Mouse (Mus musculus) liver, embryonic 14.5 days (tissue): ENCODE measurements at regions not wholly inside any gene's neighbourhood (a gene's known extent, or its start where the extent isn't known, plus 50 kb on each side); places are given as distances from the start of the nearest gene placed in this dataset.

ENCODE experiments used
- ATAC-seq: fragments of 200-750 bp; cut with Nextera tagmentation; 2 replicates; pipeline ENCODE4 v1.8.0; 2017; ENCODE audit warnings: moderate number of reproducible peaks, mild to moderate bottlenecking, moderate library complexity; ENCODE audit not compliant: insufficient read depth
- DNase-seq, 3 experiments: peaks; one replicate each; pipeline ENCODE4 v3.0.0-alpha.2; 2012 to 2013; ENCODE audit warnings: low read depth in 3 of 3, low spot score in 3 of 3
- H3K27ac ChIP-seq: fragments of 300-500 bp; sonication (generic); 2 replicates; pipeline ENCODE4 v1.5.1; 2014; ENCODE audit warnings: moderate library complexity, mild to moderate bottlenecking, control low read depth, inconsistent platforms
- H3K27me3 ChIP-seq: fragments of 300-500 bp; sonication (generic); 2 replicates; pipeline ENCODE4 v1.6.1; 2014; ENCODE audit warnings: mild to moderate bottlenecking, low read length, moderate library complexity; ENCODE audit not compliant: control insufficient read depth, insufficient read depth
- H3K36me3 ChIP-seq: fragments of 300-500 bp; sonication (generic); replicated peaks from 2 replicates; pipeline ENCODE4 v1.6.1; 2014; ENCODE audit warnings: low read depth; ENCODE audit not compliant: control insufficient read depth, insufficient read depth
- H3K4me1 ChIP-seq, 2 experiments: fragments of 200-500 bp in 1 of 2; fragments of 300-500 bp in 1 of 2; sonication (generic) in 1 of 2; replicated peaks; 2 replicates each; pipeline ENCODE4 v1.6.1; 2012 to 2014; ENCODE audit warnings: antibody characterized with exemption in 1 of 2, inconsistent platforms in 1 of 2, low read length in 1 of 2; ENCODE audit not compliant: control insufficient read depth in 2 of 2, insufficient read depth in 2 of 2
- H3K4me2 ChIP-seq: fragments of 300-500 bp; sonication (generic); 2 replicates; pipeline ENCODE4 v1.6.1; 2014; ENCODE audit warnings: low read depth, mild to moderate bottlenecking, control low read depth, moderate library complexity
- H3K4me3 ChIP-seq, 2 experiments: fragments of 200-500 bp in 1 of 2; fragments of 300-500 bp in 1 of 2; sonication (generic) in 1 of 2; 2 replicates each; pipeline ENCODE4 v1.5.1; 2012 to 2014; ENCODE audit warnings: low read depth in 2 of 2, low read length in 2 of 2, mild to moderate bottlenecking in 2 of 2, control low read depth in 1 of 2, inconsistent platforms in 1 of 2, moderate library complexity in 1 of 2; ENCODE audit not compliant: insufficient read depth in 1 of 2
- H3K9ac ChIP-seq: fragments of 300-500 bp; sonication (generic); replicated peaks from 2 replicates; pipeline ENCODE4 v1.6.1; 2014; ENCODE audit warnings: mild to moderate bottlenecking, control low read depth, moderate library complexity
- H3K9me3 ChIP-seq: fragments of 300-500 bp; sonication (generic); 2 replicates; pipeline ENCODE4 v1.6.1; 2016; ENCODE audit warnings: low read length, mixed read lengths; ENCODE audit not compliant: control insufficient read depth
- CTCF ChIP-seq: IDR thresholded peaks from 2 replicates; pipeline ENCODE4 v1.5.1; 2016; ENCODE audit warnings: antibody characterized with exemption, low read depth, control low read depth
- EP300 ChIP-seq: IDR thresholded peaks from 2 replicates; pipeline ENCODE4 v1.6.1; 2016; ENCODE audit warnings: antibody characterized with exemption, low read depth
- WGBS: fragments of 180-500 bp; shearing (Covaris S2); extraction: QIAGEN DNeasy Blood & Tissue Kit; methylation state at CpG from one replicate; pipeline ENCODE4 v1.1.7; 2014; ENCODE audit not compliant: insufficient replicate concordance; 5-methylcytosine and 5-hydroxymethylcytosine counted together

DNA sequence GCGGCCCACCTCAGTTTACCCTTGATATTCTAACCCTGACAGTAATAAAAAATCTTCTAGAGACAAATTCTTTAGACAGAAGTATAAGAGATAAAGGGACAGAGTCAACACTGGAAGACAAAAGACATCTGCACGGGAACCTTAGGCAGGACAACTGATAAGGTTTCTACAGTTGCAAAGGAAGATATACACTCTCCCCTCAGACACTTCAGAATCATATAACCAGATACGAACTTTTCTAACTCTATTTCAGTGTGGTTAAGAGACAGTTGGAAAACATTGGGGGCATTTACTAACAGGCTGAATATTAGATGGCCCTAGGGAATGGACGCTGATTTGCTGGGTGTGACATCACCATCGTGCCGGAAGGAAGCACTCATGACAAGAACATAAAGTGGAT is 100.0 kb downstream of the Cyp26b1 start:
- H3K9me3 ChIP-seq, result no peaks in the 10 kb centered on the region
- WGBS, result 33% methylated on average over 6 of the region's 6 CpGs
- H3K4me1 ChIP-seq, result peaks cover 0 to 5% of the 10 kb centered on the region in 2 experiments; a peak in 1 of 4 replicates
- no peak overlapping the region for H3K27ac ChIP-seq
- H3K4me3 ChIP-seq, result no peak overlapping the region
- no peaks in the 10 kb centered on the region for H3K27me3 ChIP-seq
- no peak for ATAC-seq
- no peak for DNase-seq
- no peak overlapping the region for H3K4me2 ChIP-seq
- H3K36me3 ChIP-seq, result no peaks in the 10 kb centered on the region
- no peak for TF ChIP-seq CTCF
- peak; percentile 45 for TF ChIP-seq EP300
- H3K9ac ChIP-seq, result no peak overlapping the region

DNA sequence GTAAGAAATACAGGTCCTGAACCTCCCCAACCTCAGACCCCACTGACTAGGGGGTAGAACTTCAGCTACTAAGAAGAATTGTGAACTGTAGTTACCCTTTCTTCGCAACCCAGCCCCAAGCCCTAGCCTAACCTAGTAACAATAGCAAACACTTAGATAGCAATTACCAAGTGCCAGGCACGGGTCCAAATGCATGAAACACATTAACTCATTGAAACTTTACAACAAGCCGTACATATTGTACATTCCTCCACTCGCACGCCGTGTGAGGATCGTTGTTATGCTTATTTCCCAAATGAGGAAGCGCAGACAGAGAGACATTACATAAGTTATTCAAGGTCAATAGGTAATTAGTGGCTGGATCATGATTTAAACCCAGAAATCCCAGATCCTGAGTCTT is 100.5 kb downstream of the Cyp26b1 start:
- Histone ChIP-seq H3K4me2 (no peak overlapping the region), H3K9me3 (no peaks in the 10 kb centered on the region), H3K4me1 (peaks cover 0 to 5% of the 10 kb centered on the region in 2 experiments; a peak in 1 of 4 replicates), H3K27ac (no peak overlapping the region), H3K27me3 (no peaks in the 10 kb centered on the region), H3K36me3 (no peaks in the 10 kb centered on the region), H3K9ac (no peak overlapping the region), H3K4me3 (no peak overlapping the region)
- ATAC-seq (no peak), DNase-seq (no peak)
- TF ChIP-seq CTCF, result no peak
- TF ChIP-seq EP300, result no peak
- WGBS, result 71% methylated on average over 8 of the region's 8 CpGs

DNA sequence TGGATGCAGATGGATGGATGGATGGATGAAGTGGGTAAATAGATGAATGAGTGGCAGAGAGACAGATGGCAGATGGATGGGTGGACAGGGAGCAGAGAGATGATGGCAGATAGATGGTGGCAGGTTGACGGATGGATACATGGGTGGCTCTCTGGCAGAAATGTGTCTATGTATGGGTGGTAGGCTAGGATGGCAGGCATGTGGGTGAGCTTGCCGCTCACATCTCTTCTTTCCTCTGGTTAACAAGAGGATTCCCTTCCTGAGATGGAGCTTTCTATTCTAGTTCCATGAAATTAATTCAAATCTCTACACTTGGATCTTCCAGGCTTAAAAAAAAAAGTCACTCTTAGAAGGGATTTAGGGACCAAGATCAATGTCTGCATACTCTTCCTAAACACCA is 101.1 kb downstream of the Cyp26b1 start:
- Histone ChIP-seq H3K9me3 (no peaks in the 10 kb centered on the region), H3K27me3 (no peaks in the 10 kb centered on the region), H3K4me2 (no peak overlapping the region), H3K36me3 (no peaks in the 10 kb centered on the region), H3K9ac (no peak overlapping the region), H3K27ac (no peak overlapping the region), H3K4me3 (no peak overlapping the region), H3K4me1 (peaks cover 0 to 5% of the 10 kb centered on the region in 2 experiments; a peak in 1 of 4 replicates)
- ATAC-seq (no peak), DNase-seq (no peak)
- 50% methylated on average over 2 of the region's 2 CpGs for WGBS
- TF ChIP-seq EP300, result no peak
- TF ChIP-seq CTCF, result no peak

DNA sequence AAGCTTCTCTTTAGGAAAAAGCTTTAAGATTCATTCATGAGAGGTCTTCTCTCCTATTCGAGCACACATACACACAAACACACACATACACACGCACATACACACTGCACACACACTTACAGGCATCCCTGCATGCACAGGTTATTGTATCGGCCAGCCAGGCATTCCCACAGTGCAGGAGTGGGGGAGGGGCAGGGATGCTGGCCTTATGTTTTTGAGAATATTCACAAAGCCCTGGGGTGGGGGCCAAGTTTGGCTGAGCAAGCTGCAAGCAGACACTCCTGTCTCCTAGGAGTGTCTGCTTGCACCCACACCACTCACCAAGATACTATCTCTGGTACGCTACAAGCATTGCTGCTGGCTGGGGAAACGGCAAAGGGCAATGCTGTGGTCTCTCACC is 102.6 kb downstream of the Cyp26b1 start:
- 48% methylated on average over 5 of the region's 5 CpGs for WGBS
- ATAC-seq, result no peak

DNA sequence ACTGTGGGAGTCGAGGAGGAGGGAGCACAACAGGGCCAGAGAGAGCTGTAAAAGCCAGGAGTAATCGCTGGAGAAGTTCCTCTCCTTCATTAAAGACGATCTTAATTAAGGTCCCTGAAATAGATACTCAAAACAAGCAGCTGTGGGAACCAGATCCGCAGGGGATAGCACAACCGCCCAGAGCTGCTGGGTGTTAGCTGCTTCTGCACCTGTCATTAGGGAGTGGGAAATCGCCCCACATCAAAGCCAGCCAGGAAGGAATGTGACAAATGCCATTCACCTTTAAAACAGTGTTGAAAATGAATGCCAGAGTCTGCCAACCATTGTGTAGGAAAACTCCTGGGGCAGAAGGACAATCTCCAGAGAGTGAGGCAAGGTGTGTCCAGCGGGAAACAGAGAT is 112.5 kb downstream of the Cyp26b1 start:
- no peaks in the 10 kb centered on the region for H3K9me3 ChIP-seq
- H3K4me3 ChIP-seq, result no peak overlapping the region
- no peak overlapping the region for H3K9ac ChIP-seq
- no peak for DNase-seq
- H3K4me1 ChIP-seq, result no peaks in the 10 kb centered on the region
- no peaks in the 10 kb centered on the region for H3K36me3 ChIP-seq
- no peak for TF ChIP-seq CTCF
- TF ChIP-seq EP300, result no peak
- no peaks in the 10 kb centered on the region for H3K27me3 ChIP-seq
- 30% methylated on average over 7 of the region's 7 CpGs for WGBS
- no peak for ATAC-seq
- no peak overlapping the region for H3K4me2 ChIP-seq
- no peak overlapping the region for H3K27ac ChIP-seq

More for the DNA sequence above, 102.6 kb downstream of the Cyp26b1 start:
- Histone ChIP-seq H3K27me3 (no peaks in the 10 kb centered on the region), H3K27ac (no peak overlapping the region), H3K4me3 (no peak overlapping the region), H3K36me3 (no peaks in the 10 kb centered on the region), H3K9ac (no peak overlapping the region), H3K4me2 (no peak overlapping the region), H3K9me3 (no peaks in the 10 kb centered on the region), H3K4me1 (peaks cover 0 to 5% of the 10 kb centered on the region in 2 experiments; a peak in 1 of 4 replicates)
- TF ChIP-seq EP300 (no peak), CTCF (no peak)
- no peak for DNase-seq
